Mouse (Mus musculus): Measurements from ENCODE around the gene Pnpo. TPM values are rescaled to one million over a fixed set of nuclear protein-coding genes. Genes with fewer than 3 reads are reported as not detected.

The Pnpo gene
- polyA plus RNA-seq, 3 experiments from 2014 or later: 19.0 to 35.1 (median 30.7) TPM

- no peak for ATAC-seq
Measured at GRCm38 (mm10) chr11:96902639-96903635, 40.8 kb downstream of the Pnpo start.

- no peak for ATAC-seq
Measured at GRCm38 (mm10) chr11:96901332-96901731, 42.5 kb downstream of the Pnpo start.

GRCm38 (mm10) chr11:96899449-96900306 is 44.1 kb downstream of the Pnpo start:
- ATAC-seq: no peak

- no peak for ATAC-seq
Measured at GRCm38 (mm10) chr11:96895886-96896285, 47.9 kb downstream of the Pnpo start.

- no peak for ATAC-seq
Measured at GRCm38 (mm10) chr11:96893203-96893842, 50.5 kb downstream of the Pnpo start.

- no peak for ATAC-seq
Measured at GRCm38 (mm10) chr11:96891784-96892527, 51.8 kb downstream of the Pnpo start.

Other genes with a start within 250 kb of the Pnpo start
- gene Snx11, start 166.4 kb downstream of the Pnpo start, polyA plus RNA-seq (2017; shearing (Covaris generic)): 10 to 100 TPM; 21.7 to 24.6 (median 23.0) TPM
- gene Cbx1, start 154.9 kb downstream of the Pnpo start, polyA plus RNA-seq (2017; shearing (Covaris generic)): 10 to 100 TPM; 52.0 to 73.0 (median 54.7) TPM
- gene Nfe2l1, start 114.0 kb downstream of the Pnpo start, polyA plus RNA-seq (2017; shearing (Covaris generic)): 10 to 100 TPM; 17.8 to 21.4 (median 20.7) TPM
- not detected for gene Copz2, start 94.1 kb downstream of the Pnpo start, polyA plus RNA-seq (2017; shearing (Covaris generic))
- 100 to 1,000 TPM in 1 of 3 experiments, 10 to 100 TPM in 2; 93.2 to 124 (median 96.9) TPM for gene Cdk5rap3, start 27.5 kb downstream of the Pnpo start, polyA plus RNA-seq (2017; shearing (Covaris generic))
- gene Prr15l, start 15.9 kb downstream of the Pnpo start, polyA plus RNA-seq (2017; shearing (Covaris generic)): under 1 TPM; 0.21 to 0.62 (median 0.40) TPM
- gene Sp2, start 39.0 kb upstream of the Pnpo start, polyA plus RNA-seq (2017; shearing (Covaris generic)): 10 to 100 TPM; 20.4 to 24.7 (median 20.9) TPM
- 1 to 10 TPM in 1 of 3 experiments, under 1 TPM in 1, not detected in 1; 0.19 to 2.7 TPM for gene Sp6, start 69.4 kb upstream of the Pnpo start, polyA plus RNA-seq (2017; shearing (Covaris generic))
- gene Scrn2, start 86.0 kb upstream of the Pnpo start, polyA plus RNA-seq (2017; shearing (Covaris generic)): 1 to 10 TPM; 6.2 to 8.8 (median 6.5) TPM
- gene Lrrc46, start 97.4 kb upstream of the Pnpo start, polyA plus RNA-seq (2017; shearing (Covaris generic)): not detected
- 10 to 100 TPM; 61.1 to 66.7 (median 63.2) TPM for gene Mrpl10, start 97.6 kb upstream of the Pnpo start, polyA plus RNA-seq (2017; shearing (Covaris generic))
- gene Osbpl7, start 106.6 kb upstream of the Pnpo start, polyA plus RNA-seq (2017; shearing (Covaris generic)): 10 to 100 TPM; 22.8 to 30.5 (median 25.3) TPM
- gene Tbx21, start 171.3 kb upstream of the Pnpo start, polyA plus RNA-seq (2017; shearing (Covaris generic)): 10 to 100 TPM in 1 of 3 experiments, 1 to 10 TPM in 2; 3.4 to 20.9 (median 3.6) TPM
- gene Tbkbp1, start 207.5 kb upstream of the Pnpo start, polyA plus RNA-seq (2017; shearing (Covaris generic)): under 1 TPM in 2 of 3 experiments, not detected in 1; 0.21 to 0.44 TPM
- 10 to 100 TPM; 24.7 to 41.5 (median 26.2) TPM for gene Kpnb1, start 243.9 kb upstream of the Pnpo start, polyA plus RNA-seq (2017; shearing (Covaris generic))

Measured in inflammation-experienced regulatory T-cells, adult 6 months (primary cell).